Mouse (Mus musculus) hindbrain, embryonic 13.5 days (tissue): Measurements from ENCODE around the gene Ptcd1. TPM values are rescaled to one million over a fixed set of nuclear protein-coding genes. Genes with fewer than 3 reads are reported as not detected.
A peak's percentile ranks its signal among the peaks of the same experiment; 100 is the strongest.

Experiments
- ATAC-seq: fragments of 200-750 bp; cut with Nextera tagmentation; 2 replicates; pipeline ENCODE4 v1.8.0; 2017; ENCODE audit warnings: moderate TSS enrichment; ENCODE audit not compliant: low FRiP score
- H3K27ac ChIP-seq: fragments of 300-500 bp; sonication (generic); 2 replicates; pipeline ENCODE4 v1.5.1; 2015; ENCODE audit warnings: inconsistent platforms, mild to moderate bottlenecking, moderate library complexity
- H3K27me3 ChIP-seq: fragments of 300-500 bp; sonication (generic); 2 replicates; pipeline ENCODE4 v1.6.1; 2015; ENCODE audit warnings: mild to moderate bottlenecking, inconsistent platforms
- H3K36me3 ChIP-seq: fragments of 300-500 bp; sonication (generic); 2 replicates; pipeline ENCODE4 v1.6.1; 2015; ENCODE audit warnings: mild to moderate bottlenecking, inconsistent platforms
- H3K4me1 ChIP-seq: fragments of 300-500 bp; sonication (generic); replicated peaks from 2 replicates; pipeline ENCODE4 v1.6.1; 2015; ENCODE audit warnings: inconsistent platforms
- H3K4me2 ChIP-seq: fragments of 300-500 bp; sonication (generic); 2 replicates; pipeline ENCODE4 v1.6.1; 2015; ENCODE audit warnings: inconsistent platforms, mild to moderate bottlenecking, moderate library complexity
- H3K4me3 ChIP-seq: fragments of 300-500 bp; sonication (generic); 2 replicates; pipeline ENCODE4 v1.5.1; 2015; ENCODE audit warnings: mild to moderate bottlenecking, inconsistent platforms
- H3K9ac ChIP-seq: fragments of 300-500 bp; sonication (generic); 2 replicates; pipeline ENCODE4 v1.6.1; 2015; ENCODE audit warnings: mild to moderate bottlenecking, inconsistent platforms
- H3K9me3 ChIP-seq: fragments of 300-500 bp; sonication (generic); 2 replicates; pipeline ENCODE4 v1.6.1; 2016; ENCODE audit warnings: inconsistent platforms
- WGBS: fragments of 180-500 bp; shearing (Covaris S2); methylation state at CpG from one replicate; pipeline ENCODE4 v1.1.7; 2015; 5-methylcytosine and 5-hydroxymethylcytosine counted together
- polyA plus RNA-seq: library from polyadenylated mRNA; unstranded; fragments of >200 nt; fragmentation: Nextera tagmentation; extraction: Ambion mirVana; gene quantifications from 2 replicates; pipeline ENCODE4 v1.2.1, GENCODE M21; 2015

Gene Ptcd1
- polyA plus RNA-seq, 1 experiment from 2014 or later = 22.4 TPM

GRCm38 (mm10) chr5:145200387-145200786 lies 33.5 kb upstream of the Ptcd1 start:
- Histone ChIP-seq H3K9ac (no peak overlapping the region), H3K4me1 (peaks cover 24% of the 10 kb centered on the region), H3K36me3 (peaks cover 32% of the 10 kb centered on the region), H3K9me3 (no peaks in the 10 kb centered on the region), H3K4me2 (peak overlapping the region; percentile 100), H3K27ac (no peak overlapping the region), H3K27me3 (no peaks in the 10 kb centered on the region), H3K4me3 (peak overlapping the region; percentile 82)
- ATAC-seq = no peak
- WGBS = 79% methylated on average over 7 of the region's 7 CpGs

- WGBS = 88% methylated on average over 2 of the region's 2 CpGs
- Histone ChIP-seq H3K9me3 (no peaks in the 10 kb centered on the region), H3K27me3 (no peaks in the 10 kb centered on the region), H3K4me3 (peak within 1 kb of the TSS; percentile 90), H3K4me1 (peaks cover 23% of the 10 kb centered on the region), H3K9ac (peak within 1 kb of the TSS; percentile 96), H3K4me2 (peak within 1 kb of the TSS; percentile 87), H3K27ac (peak within 1 kb of the TSS; percentile 90), H3K36me3 (peaks cover 46% of the 10 kb centered on the region)
- ATAC-seq = no peak
Observed at GRCm38 (mm10) chr5:145191962-145192361, 25.1 kb upstream of the Ptcd1 start, which contains the start of gene Atp5j2. TSS of gene Atp5j2 (minus strand) at chr5:145192062.

GRCm38 (mm10) chr5:145190875-145191798 lies 24.2 kb upstream of the Ptcd1 start:
- Histone ChIP-seq H3K36me3 (peaks cover 48% of the 10 kb centered on the region), H3K4me3 (peak overlapping the region; percentile 90)

GRCm38 (mm10) chr5:145190373-145190772 lies 23.5 kb upstream of the Ptcd1 start:
- H3K27me3 ChIP-seq = no peaks in the 10 kb centered on the region
- H3K27ac ChIP-seq = peak overlapping the region; percentile 90; the same call in 1 of the 2 replicates
- peaks cover 48% of the 10 kb centered on the region for H3K36me3 ChIP-seq
- peak overlapping the region; percentile 96 for H3K9ac ChIP-seq
- H3K4me3 ChIP-seq = peak overlapping the region; percentile 90
- no peaks in the 10 kb centered on the region for H3K9me3 ChIP-seq
- WGBS = 56% methylated on average over 5 of the region's 5 CpGs
- H3K4me2 ChIP-seq = peak overlapping the region; percentile 87
- peaks cover 23% of the 10 kb centered on the region for H3K4me1 ChIP-seq
- ATAC-seq = no peak

More at GRCm38 (mm10) chr5:145190875-145191798, 24.2 kb upstream of the Ptcd1 start:
- Histone ChIP-seq H3K27ac (peak overlapping the region; percentile 90), H3K4me1 (peaks cover 23% of the 10 kb centered on the region), H3K4me2 (peak overlapping the region; percentile 87), H3K9ac (peak overlapping the region; percentile 96), H3K9me3 (no peaks in the 10 kb centered on the region), H3K27me3 (no peaks in the 10 kb centered on the region)
- peak; percentile 88 for ATAC-seq
- WGBS = under 1% methylated on average over 41 of the region's 41 CpGs

- peaks cover 23% of the 10 kb centered on the region for H3K4me1 ChIP-seq
- WGBS = 95% methylated on average over 6 of the region's 6 CpGs
- H3K4me3 ChIP-seq = no peak overlapping the region
- H3K4me2 ChIP-seq = no peak overlapping the region
- H3K36me3 ChIP-seq = peaks cover 46% of the 10 kb centered on the region
- H3K27me3 ChIP-seq = no peaks in the 10 kb centered on the region
- H3K9me3 ChIP-seq = no peaks in the 10 kb centered on the region
- ATAC-seq = no peak
- no peak overlapping the region for H3K9ac ChIP-seq
- H3K27ac ChIP-seq = no peak overlapping the region
Observed at GRCm38 (mm10) chr5:145189416-145189815, 22.5 kb upstream of the Ptcd1 start.

- peaks cover 78% of the 10 kb centered on the region for H3K36me3 ChIP-seq
- no peak overlapping the region for H3K4me2 ChIP-seq
- H3K27ac ChIP-seq = no peak overlapping the region
- no peaks in the 10 kb centered on the region for H3K9me3 ChIP-seq
- H3K4me1 ChIP-seq = peaks cover 16% of the 10 kb centered on the region
- no peak for ATAC-seq
- H3K27me3 ChIP-seq = no peaks in the 10 kb centered on the region
- WGBS = 98% methylated on average over 2 of the region's 2 CpGs
- H3K9ac ChIP-seq = no peak overlapping the region
- H3K4me3 ChIP-seq = no peak overlapping the region
Observed at GRCm38 (mm10) chr5:145185244-145185643, 18.3 kb upstream of the Ptcd1 start.

GRCm38 (mm10) chr5:145178461-145178980 lies 11.6 kb upstream of the Ptcd1 start:
- ATAC-seq = no peak
- Histone ChIP-seq H3K4me2 (no peak overlapping the region), H3K36me3 (peaks cover 99% of the 10 kb centered on the region), H3K4me1 (no peaks in the 10 kb centered on the region), H3K9ac (no peak overlapping the region), H3K27me3 (no peaks in the 10 kb centered on the region), H3K4me3 (no peak overlapping the region), H3K27ac (no peak overlapping the region), H3K9me3 (no peaks in the 10 kb centered on the region)
- WGBS = 90% methylated on average over 18 of the region's 18 CpGs

- Histone ChIP-seq H3K4me2 (peak overlapping the region; percentile 95), H3K4me3 (peak overlapping the region; percentile 93), H3K27ac (peak overlapping the region; percentile 80), H3K9ac (peak overlapping the region; percentile 91), H3K4me1 (peaks cover 46% of the 10 kb centered on the region), H3K36me3 (peaks cover 50% of the 10 kb centered on the region), H3K27me3 (no peaks in the 10 kb centered on the region), H3K9me3 (no peaks in the 10 kb centered on the region)
- 1% methylated on average over 23 of the region's 28 CpGs for WGBS
- peak; percentile 77 for ATAC-seq
Observed at GRCm38 (mm10) chr5:145167306-145167661, 376 bp upstream of the Ptcd1 start.

GRCm38 (mm10) chr5:145165184-145165583 lies 1.7 kb downstream of the Ptcd1 start:
- 90% methylated on average over 15 of the region's 15 CpGs for WGBS
- H3K36me3 ChIP-seq = peaks cover 50% of the 10 kb centered on the region
- H3K4me1 ChIP-seq = peaks cover 46% of the 10 kb centered on the region

GRCm38 (mm10) chr5:145164710-145165109 lies 2.2 kb downstream of the Ptcd1 start:
- no peak for ATAC-seq
- Histone ChIP-seq H3K4me1 (peaks cover 46% of the 10 kb centered on the region), H3K27me3 (no peaks in the 10 kb centered on the region), H3K4me2 (no peak overlapping the region), H3K4me3 (no peak overlapping the region), H3K9ac (no peak overlapping the region), H3K27ac (no peak overlapping the region), H3K9me3 (no peaks in the 10 kb centered on the region), H3K36me3 (peaks cover 52% of the 10 kb centered on the region)
- 73% methylated on average over 3 of the region's 3 CpGs for WGBS

More at GRCm38 (mm10) chr5:145165184-145165583, 1.7 kb downstream of the Ptcd1 start:
- Histone ChIP-seq H3K4me3 (no peak overlapping the region), H3K9ac (no peak overlapping the region), H3K9me3 (no peaks in the 10 kb centered on the region), H3K27me3 (no peaks in the 10 kb centered on the region), H3K27ac (no peak overlapping the region), H3K4me2 (no peak overlapping the region)
- no peak for ATAC-seq

GRCm38 (mm10) chr5:145161361-145161760 lies 5.5 kb downstream of the Ptcd1 start:
- Histone ChIP-seq H3K4me2 (no peak overlapping the region), H3K36me3 (peaks cover 81% of the 10 kb centered on the region), H3K27ac (no peak overlapping the region), H3K4me1 (peaks cover 25% of the 10 kb centered on the region), H3K9ac (no peak overlapping the region), H3K27me3 (no peaks in the 10 kb centered on the region), H3K9me3 (no peaks in the 10 kb centered on the region), H3K4me3 (no peak overlapping the region)
- 96% methylated on average over 14 of the region's 14 CpGs for WGBS
- no peak for ATAC-seq

- H3K4me2 ChIP-seq = no peak overlapping the region
- H3K4me1 ChIP-seq = no peaks in the 10 kb centered on the region
- WGBS = 96% methylated on average over 5 of the region's 5 CpGs
- no peak overlapping the region for H3K4me3 ChIP-seq
- no peak overlapping the region for H3K27ac ChIP-seq
- peaks cover 92% of the 10 kb centered on the region for H3K36me3 ChIP-seq
- no peaks in the 10 kb centered on the region for H3K9me3 ChIP-seq
- no peaks in the 10 kb centered on the region for H3K27me3 ChIP-seq
- no peak for ATAC-seq
- H3K9ac ChIP-seq = no peak overlapping the region
Observed at GRCm38 (mm10) chr5:145152690-145153089, 14.2 kb downstream of the Ptcd1 start.
